Mouse (Mus musculus) left cerebral cortex, postnatal 10 days (tissue): ENCODE data around the gene Plekhm2. TPM values are rescaled to one million over a fixed set of nuclear protein-coding genes. Genes with fewer than 3 reads are reported as not detected.
A peak's percentile ranks its signal among the peaks of the same experiment; 100 is the strongest.

Source experiments
- DNase-seq, 2 experiments: peaks; one replicate each; pipeline ENCODE4 v3.0.0; 2021 to 2022; ENCODE audit warnings: low spot score in 2 of 2, mixed read lengths in 1 of 2; ENCODE audit errors: extremely low spot score in 1 of 2
- intact Hi-C: fragments of 180-260 bp; cut with DNase I; formaldehyde crosslinking; loops from one replicate; pipeline ENCODE4 v1.15.1; 2025
- total RNA-seq, 2 experiments: library from RNA; stranded (reverse); gene quantifications; 2 replicates each; pipeline ENCODE4 v1.2.3; 2021

Plekhm2 gene
- total RNA-seq, 2 experiments from 2014 or later: 49.0 to 55.0 TPM

DNA sequence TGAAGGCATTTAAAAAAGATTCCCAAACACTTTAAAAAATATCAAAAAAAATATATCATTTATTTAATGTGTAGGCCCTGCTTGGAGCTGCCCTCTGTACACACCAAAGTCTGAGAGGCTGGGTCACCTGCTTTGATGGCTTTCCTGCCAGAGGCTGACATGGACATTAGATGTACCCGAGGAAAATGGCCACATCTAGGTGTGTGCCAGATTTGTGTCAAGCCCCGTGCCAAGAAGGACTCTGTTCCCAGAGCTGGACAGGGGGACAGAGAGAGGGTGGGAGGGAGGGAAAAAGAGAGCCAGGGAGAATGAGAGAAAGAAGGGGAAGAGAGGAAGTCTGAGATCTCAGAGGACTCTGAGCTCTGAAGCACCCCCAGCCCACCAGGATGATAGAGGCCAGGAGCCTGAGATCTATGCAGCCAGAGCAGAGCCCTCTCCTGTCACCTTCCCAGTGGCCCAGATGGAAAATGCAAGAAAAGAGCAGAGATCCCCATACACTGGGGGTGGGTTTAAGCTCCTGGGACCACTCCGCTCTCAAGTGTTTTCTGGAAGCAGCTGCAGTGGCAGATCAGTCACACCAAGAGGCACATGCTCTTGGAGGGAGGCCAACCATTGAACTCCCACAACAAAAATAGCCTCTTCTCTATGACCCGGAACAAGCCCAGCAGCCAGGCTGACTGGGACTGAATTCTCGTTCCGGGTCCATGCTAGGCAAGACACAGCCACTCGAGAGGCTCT, 21.4 kb downstream of the Plekhm2 start:
- intact Hi-C loops: no loop called here
- peak; percentile 64 to 80 for DNase-seq

DNA sequence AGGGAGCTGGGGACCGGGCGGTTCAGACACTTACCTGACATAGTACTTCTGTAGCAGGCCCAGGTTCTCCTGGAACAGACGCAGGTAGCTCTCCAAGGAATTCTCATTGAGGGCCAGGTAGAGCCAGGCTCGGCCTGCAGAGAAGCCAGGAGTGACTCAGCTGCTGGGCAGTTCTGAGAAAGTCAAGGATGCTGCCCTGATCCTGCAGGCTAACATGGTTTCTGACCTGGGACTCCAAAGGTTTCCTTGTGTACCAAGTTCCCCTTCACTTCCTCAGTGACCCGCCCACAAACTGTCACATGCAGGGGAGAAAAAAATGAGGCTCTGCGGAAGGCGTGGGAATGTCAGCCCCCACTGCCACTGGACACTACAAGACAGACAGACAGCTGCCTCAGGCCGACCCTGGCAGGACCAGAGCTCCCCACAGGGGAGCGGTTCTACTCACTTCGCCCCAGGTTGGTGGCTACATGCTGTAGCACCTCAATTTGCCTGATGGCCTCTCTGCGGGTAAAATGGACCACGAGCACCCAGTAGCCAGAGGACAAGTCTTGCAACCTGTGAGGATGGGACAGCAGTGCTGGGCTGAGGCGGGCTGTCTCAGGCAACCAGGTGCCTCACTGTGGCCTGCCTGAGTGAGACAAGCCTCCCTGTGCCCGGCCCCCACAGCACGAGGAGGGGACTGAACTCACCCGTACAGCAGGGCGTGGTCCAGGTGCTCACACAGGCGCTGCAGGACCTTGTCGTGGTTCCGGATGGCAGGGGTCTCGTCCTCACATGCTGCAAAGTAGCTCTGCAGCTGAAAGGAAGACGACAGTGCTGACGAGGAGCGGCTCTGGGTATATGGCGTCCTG, 22.5 kb downstream of the Plekhm2 start:
- DNase-seq: no peak
- intact Hi-C loops: no loop called here

DNA sequence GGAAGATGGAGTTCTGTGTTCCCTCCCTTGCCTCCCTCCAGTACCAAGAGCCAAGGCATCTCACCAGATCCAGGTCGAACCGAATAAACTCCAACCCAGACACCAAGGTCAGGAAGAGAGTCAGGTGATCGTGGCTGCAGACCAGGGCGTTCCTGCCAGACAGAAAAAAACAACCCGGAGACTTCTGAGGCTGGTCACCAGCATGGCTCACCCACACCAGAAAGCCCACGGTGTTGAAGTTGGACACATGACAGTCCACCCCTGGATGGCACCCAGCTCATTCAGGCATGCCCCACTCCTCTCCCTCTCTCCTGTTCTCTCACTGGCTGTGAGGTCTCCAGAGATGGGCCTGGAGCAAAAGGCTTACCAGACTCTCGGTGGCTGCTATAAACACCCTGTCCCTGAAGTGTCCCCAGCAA, 23.3 kb downstream of the Plekhm2 start:
- no peak for DNase-seq
- intact Hi-C loops: no loop called here

DNA sequence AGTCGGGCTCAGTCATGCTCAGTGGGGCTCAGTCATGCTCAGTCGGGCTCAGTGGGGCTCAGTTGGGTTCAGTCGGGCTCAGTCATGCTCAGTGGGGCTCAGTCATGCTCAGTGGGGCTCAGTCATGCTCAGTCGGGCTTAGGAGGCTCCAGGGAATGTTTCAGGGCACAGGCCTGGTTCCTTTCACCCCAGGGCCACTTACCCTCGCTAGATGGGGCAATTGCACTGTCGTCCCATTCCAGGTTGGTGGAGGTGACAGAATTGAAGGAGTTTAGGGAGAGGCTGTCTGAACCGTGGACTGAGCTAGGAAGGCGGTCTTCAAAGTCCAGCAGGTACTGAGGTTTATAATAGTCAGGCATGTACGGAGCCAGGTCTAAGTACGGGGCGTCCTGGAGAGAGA, 25.2 kb downstream of the Plekhm2 start:
- intact Hi-C loops: no loop called here
- DNase-seq: no peak

DNA sequence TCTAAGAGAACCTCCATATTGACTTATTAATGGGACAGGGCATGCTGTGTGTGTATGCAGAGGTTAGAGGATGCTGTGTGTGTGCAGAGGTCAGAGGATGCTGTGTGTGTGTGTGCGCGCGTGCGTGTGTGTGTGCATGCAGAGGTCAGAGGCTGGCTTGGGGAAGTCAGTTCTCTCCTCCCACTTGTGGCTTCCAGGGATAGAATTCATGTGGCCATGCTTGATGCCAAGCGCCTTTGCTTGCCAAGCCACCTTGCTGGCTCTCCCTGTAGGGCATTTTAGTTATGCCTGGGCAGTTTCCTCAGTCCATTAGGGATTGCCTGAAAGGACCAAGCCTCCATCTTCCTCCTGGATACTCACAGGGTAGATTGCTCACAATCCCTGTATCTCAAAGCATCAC, 28.0 kb downstream of the Plekhm2 start:
- intact Hi-C loops: no loop called here
- no peak for DNase-seq

DNA sequence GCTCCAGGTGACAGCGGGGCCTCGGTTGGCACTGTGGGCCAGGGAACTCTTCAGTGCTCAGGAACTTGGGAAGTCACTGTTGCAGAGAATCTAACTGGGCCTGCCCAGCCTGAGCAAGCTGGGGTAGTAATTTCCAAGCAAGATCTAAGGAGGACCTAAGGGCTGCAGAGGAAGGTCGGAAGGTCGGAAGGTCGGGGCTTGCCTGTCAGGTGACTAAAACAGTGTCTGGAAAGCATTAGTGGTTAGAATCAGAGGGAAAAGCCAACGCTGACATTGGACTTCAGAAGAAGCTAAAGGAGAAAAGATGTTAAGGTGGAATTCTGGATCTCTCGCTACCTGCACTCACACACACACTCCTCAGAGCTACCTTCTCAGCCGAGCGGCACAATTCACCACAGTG, 28.7 kb downstream of the Plekhm2 start:
- no peak for DNase-seq
- intact Hi-C loops: no loop called here

DNA sequence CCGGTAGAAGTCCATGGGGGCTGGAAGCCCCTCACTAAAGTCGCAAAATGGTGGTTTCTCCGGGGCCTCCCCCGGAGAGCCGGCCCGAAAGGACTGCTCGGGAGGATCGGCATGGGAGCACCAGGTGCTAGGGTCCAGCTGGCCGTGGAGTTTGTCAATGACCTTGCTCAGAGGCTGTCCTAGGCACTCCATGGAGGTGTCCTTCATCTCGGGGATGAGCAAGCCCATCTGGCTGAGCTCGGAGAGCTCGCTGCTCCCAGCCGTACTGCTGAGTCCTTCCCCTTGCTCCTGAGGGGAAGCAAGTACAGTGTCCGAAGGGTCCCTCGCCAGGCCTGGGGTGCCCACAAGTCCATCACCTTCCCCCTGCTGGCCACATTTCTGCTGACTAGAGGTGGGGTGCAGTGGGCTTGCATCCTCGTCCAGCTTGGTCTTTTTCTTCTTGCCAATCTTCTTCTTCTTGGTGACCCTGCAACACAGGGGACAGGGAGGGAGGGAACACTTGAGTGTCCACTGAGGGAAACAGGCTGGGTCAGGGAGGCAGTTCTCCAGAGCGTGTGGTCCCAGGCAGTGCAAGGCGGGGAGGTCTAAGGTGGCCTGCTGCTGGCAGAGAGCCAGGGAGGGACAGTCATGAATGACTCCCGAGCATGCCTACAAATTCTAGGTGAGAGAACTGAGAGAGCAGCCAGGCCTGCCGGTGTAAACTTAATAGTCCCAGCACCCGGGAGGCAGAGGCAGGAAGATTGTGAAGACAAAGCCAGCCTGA, 32.4 kb downstream of the Plekhm2 start:
- no peak for DNase-seq
- intact Hi-C loops: no loop called here

DNA sequence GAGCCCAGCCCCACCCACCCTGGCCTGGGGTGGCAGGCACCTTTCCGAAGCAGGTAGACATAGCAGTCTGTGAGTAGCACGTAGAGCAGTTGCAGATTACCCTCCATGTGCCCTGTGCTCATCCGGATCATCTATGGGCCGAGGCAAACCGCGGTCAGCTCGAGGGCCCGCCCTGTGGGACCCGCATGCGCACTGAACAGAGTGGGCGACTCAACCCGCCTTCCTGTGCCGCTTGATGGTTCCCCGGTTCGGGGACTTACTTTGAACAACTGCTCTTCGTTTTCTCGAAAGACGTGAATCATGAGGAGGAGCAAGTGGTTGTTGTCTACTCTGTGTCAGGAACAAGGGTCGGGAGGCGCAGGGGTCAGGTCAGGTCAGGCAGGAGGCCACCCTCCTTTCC, 33.4 kb downstream of the Plekhm2 start:
- intact Hi-C loops: no loop called here
- no peak for DNase-seq

DNA sequence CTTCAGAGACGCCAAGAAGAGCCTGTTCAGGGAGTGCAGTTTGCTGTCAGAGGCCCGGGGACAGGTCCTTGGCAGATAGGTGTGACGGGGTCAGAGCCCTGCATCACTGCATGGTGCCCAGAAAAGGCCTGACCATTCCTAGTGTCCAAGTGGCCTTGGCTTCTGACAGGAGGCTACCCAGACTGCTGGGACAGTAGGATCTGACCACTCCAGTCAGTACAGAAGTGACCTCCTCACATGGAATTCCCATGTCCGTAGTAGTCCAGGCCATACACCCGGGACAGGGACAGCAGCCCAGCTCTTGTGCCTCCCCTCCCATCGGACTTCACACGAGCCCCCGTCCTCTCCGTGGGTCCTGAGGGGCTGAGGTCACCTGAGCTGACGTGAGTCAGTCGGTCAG, 34.7 kb downstream of the Plekhm2 start:
- intact Hi-C loops: no loop called here
- no peak for DNase-seq

DNA sequence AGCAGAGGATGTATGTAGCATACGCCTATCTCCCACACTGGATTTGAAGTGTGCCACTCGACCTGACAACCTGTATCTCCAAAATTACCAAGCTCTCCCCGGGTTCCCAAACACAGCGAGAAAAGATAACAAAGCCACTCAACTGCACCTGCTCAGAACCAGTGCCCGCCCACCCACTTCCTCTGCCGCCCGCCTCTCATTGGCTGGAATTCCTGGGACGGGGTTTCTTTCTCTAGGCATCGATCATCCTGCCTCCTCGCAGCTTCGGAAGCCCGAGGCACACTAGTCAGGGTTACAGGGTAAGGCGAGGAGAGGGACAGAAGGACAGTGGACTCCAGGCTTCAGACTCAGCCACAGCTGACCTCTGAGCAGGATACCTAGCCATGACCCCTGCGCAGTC, 36.0 kb downstream of the Plekhm2 start:
- no peak for DNase-seq
- intact Hi-C loops: loop anchor here (10.0 kb wide), 1 partner anchor 216 kb away; the partner anchor contains the start of gene Ctrc

DNA sequence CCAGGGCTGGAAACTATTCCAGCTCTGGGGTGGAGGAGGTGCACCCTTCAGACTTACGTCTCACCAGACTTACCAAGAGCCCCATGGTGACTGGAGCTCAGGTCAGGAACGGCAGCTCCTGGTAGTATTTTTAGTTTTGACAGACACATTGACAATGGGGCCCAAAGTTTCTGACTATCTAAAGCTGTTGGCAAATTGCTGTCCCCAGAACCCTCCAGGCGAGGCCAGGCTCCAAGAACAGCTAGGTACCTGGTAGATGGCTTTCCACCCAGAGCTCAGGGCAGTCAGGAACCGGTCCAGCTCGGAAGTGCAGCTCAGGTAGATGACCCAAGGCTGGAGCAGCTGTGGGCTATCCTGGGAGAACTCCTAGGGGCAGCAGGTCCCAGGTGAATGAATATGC, 37.2 kb downstream of the Plekhm2 start:
- intact Hi-C loops: loop anchor here (10.0 kb wide), 1 partner anchor 217 kb away; the partner anchor contains the start of gene Ctrc
- no peak for DNase-seq

DNA sequence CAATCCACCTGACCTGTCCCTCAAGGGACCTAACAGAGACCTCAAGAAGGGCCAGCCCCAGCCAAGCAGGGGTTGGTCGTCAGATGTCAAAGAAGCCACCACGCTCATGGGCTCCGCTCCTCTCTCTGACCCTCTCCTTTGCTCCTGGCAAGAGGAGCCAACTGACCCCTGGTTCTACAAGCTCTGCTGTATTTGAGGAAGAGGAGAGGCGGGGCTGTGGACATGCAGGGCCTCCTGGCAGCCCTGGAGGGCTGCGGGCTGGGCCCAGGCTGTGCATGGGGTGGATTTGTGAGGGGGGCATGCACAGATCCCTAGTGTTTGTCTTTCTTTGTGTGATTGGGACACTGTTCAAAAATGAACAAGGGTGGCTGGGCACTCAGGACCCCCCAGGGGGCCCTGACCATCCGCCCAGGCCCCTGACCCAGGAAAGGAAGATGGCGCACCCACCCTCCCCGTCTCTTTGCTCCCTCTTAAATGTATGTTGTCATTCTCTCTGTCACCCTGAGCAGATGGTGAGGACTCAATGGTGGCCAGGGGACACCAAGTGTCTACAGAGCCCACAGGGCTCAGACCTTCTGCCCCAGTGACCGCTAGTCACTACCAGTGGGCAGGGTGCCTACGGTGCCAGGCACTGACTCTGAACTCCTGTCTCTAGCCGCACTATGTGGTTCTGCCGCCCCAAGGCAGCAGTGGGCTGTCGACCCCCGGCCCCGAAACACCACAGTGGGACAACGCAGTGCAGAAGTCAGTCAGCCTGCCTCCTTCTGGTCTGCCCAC, 38.7 kb downstream of the Plekhm2 start:
- no peak for DNase-seq
- intact Hi-C loops: loop anchor here (10.0 kb wide), 1 partner anchor 219 kb away; the partner anchor contains the start of gene Ctrc

DNA sequence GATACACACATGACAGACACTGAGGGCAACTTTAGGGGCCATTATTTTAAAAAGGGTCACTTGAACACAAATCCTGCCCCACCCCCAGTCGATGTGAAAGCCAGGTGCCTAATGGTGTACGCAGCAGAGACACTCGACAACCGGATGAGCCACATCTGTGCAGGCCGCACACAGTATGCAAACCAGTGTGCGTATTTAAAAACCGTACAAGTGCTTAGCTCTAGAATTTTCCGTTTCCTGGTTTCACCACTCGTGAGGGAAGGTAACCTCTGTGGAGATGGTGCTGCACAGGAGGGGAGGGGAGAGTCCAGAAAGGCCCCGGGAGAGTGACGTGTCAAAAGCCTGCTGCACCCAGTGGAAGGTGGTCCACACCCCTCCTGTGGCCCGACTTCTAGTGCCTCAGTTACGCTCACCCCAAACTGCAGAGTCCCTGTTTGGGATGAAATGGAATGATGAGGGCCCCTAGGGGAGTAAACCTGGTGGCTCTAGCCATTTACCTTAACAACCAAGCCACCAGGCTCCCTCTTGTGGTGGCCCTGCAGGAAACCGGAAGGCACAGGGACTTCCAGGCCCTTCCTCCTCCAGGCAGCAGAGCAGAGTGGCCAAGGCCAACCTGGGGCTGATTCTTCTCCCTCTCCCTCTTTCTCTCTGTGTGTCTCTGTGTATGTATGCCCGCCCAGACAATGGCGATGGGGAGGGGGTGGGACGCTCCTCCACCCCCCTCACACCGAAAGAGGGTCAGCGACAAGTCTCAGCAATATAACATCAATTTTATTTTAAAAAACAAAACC, 39.5 kb downstream of the Plekhm2 start:
- DNase-seq: peak in 1 of 2 experiments; percentile 54
- intact Hi-C loops: loop anchor here (10.0 kb wide), 1 partner anchor 220 kb away; the partner anchor contains the start of gene Ctrc

DNA sequence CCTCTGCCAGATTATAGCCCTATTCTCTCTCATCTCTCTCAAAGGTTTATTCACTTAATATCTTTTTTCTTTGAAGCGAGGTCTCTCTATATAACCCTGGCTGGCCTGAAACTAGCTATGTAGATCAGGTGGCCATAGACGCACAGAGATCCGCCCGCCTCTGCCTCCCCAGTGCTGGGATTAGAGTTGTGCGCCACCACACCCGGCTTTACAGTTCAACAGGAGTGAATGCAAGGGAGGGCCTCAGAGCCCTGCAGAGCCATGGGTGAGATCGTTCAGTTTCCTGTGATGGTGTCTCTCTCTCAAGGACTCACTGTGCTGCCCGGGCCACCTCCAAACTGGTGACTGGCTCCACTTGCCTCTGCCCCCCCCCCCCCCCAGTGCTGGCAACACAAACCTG, 40.6 kb downstream of the Plekhm2 start:
- DNase-seq: no peak
- intact Hi-C loops: loop anchor here (10.0 kb wide), 1 partner anchor 221 kb away; the partner anchor contains the start of gene Ctrc

DNA sequence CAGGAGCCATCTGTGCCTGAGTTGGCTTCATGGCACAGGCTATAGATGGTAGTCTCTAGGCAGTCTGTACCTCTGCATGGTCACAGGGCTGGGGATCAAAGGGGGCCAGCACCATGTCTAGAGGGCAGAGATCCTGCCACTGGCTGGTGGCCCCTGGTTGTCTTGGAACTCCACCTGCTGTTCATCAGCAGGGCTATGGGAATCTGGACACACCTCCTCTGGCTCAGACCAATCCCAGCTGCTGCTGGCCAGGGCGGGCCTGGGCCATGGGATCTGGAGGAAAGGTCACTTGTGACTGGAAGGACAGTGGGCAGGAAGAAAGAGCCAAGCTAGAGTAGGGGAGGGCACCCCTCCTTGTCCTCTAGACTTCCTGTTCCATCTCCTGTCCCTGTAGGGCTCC, 41.0 kb downstream of the Plekhm2 start, which contains the start of gene Slc25a34:
Gene Slc25a34 (minus strand): TSS at position 156 of the 400 bp plus-strand sequence.
- intact Hi-C loops: loop anchor here (10.0 kb wide), 1 partner anchor 221 kb away; the partner anchor contains the start of gene Ctrc
- peak; percentile 32 to 77 for DNase-seq

DNA sequence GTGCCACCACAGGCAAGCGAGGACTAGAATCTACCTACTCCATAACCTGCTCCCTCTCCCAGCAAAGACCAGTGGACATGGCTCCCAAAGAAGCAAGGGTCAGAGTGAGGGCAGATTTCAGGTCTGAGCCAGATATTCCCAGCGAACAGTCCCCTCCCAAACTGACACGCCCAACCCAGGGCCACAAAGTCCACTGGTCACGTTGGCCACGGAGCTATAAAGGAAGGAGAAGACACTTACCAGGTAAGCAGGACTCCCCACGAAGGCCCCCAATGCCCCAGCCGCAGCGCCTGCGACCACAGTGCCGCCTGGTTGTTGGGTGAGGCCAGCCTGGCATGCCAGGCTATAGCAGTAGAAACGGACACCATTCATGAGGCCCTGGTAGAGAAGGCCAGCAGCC, 41.7 kb downstream of the Plekhm2 start:
- intact Hi-C loops: loop anchor here (10.0 kb wide), 1 partner anchor 222 kb away; the partner anchor contains the start of gene Ctrc
- no peak for DNase-seq

DNA sequence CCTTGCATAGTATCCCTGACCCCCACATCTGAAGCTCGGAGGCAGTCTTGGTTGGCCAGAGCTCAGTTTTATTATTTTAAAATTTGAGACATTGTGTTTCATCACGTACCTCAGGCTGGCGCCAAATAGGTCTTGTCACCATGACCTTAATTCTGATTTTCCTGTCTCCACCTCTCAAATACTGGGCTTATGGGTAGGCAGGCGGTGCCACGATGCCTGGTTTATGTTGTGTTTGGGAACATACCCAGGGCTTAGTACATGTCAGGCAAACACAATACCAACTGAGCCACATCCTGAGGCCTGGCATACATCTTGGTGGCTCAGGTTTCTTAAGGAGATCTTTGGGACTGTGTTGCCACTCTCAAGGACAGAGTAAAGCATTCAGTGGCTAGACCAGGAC, 42.1 kb downstream of the Plekhm2 start:
- intact Hi-C loops: loop anchor here (10.0 kb wide), 1 partner anchor 222 kb away; the partner anchor contains the start of gene Ctrc
- no peak for DNase-seq
